Mouse (Mus musculus) adrenal gland, postnatal 0 days (tissue): Measurements from ENCODE around the gene Vmn2r45. TPM values are rescaled to one million over a fixed set of nuclear protein-coding genes. Genes with fewer than 3 reads are reported as not detected.

Experiments used
- polyA plus RNA-seq: library from polyadenylated mRNA; unstranded; fragments of >200 nt; fragmentation: Nextera tagmentation; extraction: Ambion mirVana; gene quantifications from 2 replicates; pipeline ENCODE4 v1.2.1, GENCODE M21; 2015

Vmn2r45 gene
- polyA plus RNA-seq, result not detected in 2 replicates

DNA sequence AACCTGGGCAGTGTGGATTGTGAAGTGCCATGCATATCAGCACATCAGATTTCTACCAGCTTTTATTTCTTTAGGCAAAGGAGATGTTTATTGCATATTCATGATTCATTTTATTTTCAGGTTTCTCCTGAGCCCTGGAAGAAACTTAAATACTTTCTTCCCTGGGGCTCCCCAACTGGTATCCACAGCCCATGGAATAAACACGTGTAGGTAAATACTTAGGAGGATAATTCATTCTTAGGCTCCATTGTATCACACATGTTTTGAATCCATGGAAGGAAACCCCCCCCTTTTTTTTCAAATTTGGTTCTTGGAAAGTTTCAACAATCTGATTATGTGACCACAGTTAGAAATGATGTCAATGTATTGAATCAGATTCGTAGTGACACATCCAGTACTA, at the start of gene Vmn2r45:
Gene Vmn2r45 (minus strand): TSS at position 101 of the 400 bp plus-strand sequence.

Other genes with a start within 250 kb of the Vmn2r45 start
- gene Vmn2r43, start 228.5 kb downstream of the Vmn2r45 start, polyA plus RNA-seq, result not detected in 2 replicates
- not detected in 2 replicates for gene Vmn2r44, start 105.7 kb downstream of the Vmn2r45 start, polyA plus RNA-seq